Mouse (Mus musculus): Measurements from ENCODE around the gene Capzb. TPM values are rescaled to one million over a fixed set of nuclear protein-coding genes. Genes with fewer than 3 reads are reported as not detected.

The Capzb gene
- total RNA-seq, 2 experiments from 2014 or later: 157 to 415 TPM

DNA sequence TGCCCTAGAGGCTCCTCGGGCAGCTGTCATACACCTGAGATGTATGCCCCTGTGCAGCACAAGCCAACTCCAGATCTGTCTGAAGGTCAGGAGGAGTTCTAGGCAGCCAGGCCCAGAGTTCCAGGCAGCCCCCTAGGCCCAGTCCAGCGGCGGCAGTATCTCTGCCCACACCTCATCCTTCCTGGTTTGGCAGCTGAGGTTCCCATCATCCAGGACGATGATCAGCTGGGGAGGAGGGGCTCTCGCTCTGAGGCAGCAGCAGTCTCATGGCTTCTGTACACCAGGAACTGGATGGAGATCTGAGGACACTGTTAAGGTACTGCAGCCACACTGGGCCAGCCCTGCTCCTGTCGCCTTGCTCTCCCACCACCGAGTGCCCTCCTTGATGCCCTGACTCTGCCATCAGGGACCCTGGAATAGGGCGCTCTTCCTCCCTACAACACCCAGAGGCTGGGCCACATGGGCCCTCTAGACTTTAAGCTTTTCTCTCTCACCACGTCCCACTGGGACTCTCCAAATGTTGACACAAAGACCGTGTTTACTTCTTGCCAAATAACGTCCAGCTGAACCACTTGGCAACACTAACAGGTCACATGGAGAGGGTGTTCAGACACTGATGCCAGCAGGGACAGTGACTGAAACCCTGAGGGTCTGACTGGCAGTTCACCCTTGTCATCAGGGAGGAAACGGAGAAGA lies 106.1 kb downstream of the Capzb start:
- ATAC-seq (replicated peaks; ENCODE audit: poor library complexity): no peak

DNA sequence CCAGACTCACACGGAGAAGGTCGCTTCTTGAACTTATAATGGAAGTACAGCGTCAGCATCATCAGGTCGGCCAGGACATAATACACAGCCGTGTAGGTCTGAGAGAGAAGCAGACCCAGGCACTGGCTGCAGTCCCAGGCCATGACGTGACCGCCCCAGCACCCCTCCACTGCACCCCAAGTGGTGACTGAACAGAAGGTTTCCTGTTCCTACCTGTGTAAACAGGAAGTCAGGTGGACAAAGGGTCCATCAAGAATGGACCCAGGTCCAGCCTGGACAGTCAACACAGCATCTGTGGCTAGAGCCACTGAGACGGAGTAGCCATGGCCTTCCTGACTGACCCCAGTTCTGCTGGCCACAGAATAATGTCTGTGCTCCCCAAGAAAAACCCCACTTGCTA lies 109.1 kb downstream of the Capzb start:
- ATAC-seq (replicated peaks; ENCODE audit: poor library complexity): no peak

DNA sequence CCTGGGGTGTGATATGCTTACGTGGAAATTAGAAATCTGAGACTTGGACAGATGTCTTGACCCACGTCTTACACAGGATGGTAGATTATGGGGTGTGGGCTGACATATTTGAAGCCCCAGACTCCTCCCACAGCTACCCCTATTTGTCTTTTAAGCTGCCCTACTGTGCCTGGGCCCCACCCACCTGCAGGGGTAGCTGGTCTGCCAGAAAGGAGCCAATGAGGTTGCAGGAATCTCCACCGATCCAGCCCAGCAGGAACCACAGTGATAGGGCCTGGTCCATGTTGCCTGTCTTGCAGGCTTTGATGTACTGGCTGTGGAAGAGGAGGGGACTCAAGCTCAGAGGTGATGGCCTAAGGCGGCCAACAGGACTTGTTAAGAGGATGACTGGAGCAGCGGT lies 109.5 kb downstream of the Capzb start:
- no peak for ATAC-seq (replicated peaks; ENCODE audit: poor library complexity)

DNA sequence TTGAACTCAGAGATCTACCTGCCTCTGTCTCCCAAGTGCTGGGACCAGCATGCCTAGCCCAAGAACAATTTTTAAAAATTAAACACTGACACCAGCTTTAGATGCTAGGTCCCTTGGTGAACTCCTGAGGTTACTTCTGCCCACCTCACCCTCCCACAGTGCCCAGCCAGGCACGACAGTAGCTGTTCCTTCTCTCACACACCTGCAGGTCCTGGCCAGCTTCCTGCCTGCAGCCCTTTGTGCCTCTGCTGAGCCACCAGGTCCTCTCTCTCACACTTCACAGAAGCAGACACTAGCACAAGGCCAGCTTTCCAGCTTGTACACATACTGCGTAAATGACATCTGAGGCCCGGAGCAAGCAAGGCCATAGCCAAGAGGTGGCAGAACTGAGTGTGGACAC lies 112.8 kb downstream of the Capzb start:
- no peak for ATAC-seq (replicated peaks; ENCODE audit: poor library complexity)

DNA sequence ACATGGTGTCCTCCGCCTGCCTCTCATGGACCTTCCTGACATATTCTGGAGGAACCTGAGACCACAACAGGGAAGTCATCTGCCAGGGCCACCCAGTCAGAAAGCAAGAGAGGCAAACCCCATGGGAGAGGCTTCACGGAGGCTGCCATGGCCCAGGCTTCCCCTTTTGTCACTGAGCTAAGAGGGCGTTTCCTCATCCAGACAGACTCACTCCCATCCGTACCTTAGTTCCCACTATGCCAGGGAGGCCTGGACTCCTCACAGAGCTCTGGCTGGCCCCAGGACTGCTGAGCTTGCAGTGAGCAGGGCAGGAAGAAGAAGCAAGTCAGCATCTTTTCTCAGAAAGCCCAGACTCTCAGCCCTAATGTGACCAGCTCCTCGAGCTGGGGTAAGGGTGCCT lies 115.2 kb downstream of the Capzb start:
- peak; percentile 56 for ATAC-seq (replicated peaks; ENCODE audit: poor library complexity)

DNA sequence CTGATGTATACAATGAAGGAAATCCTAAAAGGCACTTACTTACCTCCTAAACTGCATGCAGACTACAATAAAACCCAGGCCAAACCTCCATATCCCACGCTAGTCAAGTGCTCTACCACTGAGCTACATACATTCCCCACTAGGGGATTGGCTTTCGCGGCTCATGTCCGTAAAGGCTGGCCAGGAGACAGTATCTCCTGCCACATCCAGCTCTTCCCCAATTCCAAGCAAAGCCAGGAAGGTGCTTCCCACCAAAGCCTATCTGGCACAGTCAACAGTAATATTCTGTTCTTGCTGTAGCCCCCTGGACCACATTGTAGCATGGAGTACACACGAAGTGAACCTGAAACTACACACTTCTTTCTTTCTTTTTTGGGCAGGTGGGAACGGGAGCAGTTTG lies 117.0 kb downstream of the Capzb start:
- peak; percentile 27 for ATAC-seq (replicated peaks; ENCODE audit: poor library complexity)

DNA sequence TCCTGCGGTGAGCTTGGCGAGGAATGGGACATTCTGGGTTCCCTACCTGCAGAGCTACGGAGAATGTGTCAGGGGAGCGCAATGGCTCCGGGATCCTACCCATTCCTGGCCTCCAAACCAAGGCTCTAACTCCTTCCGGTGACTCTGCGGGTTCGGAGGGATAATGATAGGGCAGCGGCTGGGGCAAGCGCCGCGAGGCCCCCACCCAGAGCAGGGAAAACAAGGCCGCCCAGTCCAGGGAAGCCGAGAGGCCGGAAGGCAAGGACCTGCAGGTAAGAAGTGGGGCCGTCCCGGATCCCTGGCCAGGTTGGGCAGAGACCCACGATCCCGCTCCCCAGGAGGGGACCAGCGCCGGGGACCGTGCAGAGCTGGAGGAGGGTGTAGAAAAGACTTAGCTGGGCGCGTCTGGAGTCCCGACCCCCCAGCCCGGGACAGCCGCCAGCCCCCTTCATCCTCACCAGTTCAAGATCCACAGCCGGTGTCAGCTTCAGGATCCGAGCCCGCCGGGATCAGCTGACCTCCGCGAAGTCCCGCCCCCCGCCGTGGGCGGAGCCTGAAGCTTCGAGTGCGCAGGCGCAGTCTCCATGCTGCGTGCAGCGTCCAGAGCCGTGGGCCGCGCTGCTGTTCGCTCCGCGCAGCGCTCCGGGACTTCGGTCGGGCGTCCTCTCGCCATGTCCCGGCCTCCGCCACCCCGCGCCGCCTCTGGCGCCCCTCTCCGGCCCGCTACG lies 117.6 kb downstream of the Capzb start, which contains the start of the genes Pqlc2 and Akr7a5:
TSS of gene Pqlc2 (minus strand) at position 538 of the 728 bp plus-strand sequence.
TSS of gene Akr7a5 (plus strand) at position 574 of the 728 bp plus-strand sequence.
- peak; percentile 70 for ATAC-seq (replicated peaks; ENCODE audit: poor library complexity)

DNA sequence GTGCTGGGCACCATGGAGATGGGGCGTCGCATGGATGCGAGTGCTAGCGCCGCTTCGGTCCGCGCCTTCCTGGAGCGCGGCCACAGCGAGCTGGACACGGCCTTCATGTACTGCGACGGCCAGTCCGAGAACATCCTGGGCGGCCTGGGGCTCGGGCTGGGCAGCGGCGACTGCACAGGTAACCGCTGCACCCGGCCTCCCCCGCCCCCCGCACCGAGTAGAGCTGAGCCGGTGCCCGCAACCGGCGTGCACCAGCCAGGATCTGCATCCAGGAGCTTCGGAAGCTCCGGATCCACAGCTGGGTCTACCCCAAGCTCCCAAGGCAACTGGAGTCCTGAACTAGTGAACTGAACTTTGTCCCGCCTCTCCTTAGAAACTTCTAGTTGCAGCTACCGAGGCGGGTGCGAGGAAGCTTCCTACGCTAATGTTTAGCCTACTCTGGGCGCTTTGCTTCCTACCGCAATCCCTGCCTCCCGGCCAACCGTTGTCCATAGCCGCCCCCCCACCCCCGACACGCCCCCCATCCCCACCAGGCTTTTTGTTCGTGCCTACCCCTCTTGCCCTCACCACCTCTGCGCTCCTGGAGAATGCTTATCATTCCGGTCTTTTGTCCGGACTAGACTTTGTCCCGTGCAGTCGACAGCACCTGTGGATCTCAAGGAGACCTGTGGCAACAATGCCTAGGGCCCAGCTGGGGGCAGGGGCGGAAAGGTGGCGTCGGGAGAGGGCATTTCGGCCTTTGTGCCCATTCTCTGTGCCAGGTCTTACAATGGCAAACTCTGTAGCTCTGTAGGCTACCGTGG lies 118.4 kb downstream of the Capzb start:
- ATAC-seq (replicated peaks; ENCODE audit: poor library complexity): 0 out of 2 replicates have a peak, but pooled peaks have one; percentile 8

DNA sequence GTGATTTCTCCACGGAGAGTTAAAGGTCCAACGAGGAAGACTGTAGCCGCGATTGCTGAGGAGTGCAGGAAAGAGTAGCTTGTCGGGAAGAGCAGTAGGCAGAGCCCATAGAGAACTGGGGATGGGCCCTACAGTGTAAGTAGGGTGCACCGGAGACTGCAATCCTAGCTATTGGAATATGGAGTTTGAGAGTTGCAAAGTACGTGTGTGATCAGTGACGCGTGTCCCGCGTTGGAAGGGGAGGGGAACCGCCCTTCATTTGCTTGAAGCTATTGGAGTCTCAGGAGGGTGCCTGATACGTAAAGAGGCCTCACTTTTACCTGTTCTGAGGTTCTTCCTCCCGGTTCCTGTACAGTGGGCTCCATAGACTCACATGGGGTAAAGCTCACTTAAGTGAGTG lies 119.0 kb downstream of the Capzb start:
- ATAC-seq (replicated peaks; ENCODE audit: poor library complexity): no peak

DNA sequence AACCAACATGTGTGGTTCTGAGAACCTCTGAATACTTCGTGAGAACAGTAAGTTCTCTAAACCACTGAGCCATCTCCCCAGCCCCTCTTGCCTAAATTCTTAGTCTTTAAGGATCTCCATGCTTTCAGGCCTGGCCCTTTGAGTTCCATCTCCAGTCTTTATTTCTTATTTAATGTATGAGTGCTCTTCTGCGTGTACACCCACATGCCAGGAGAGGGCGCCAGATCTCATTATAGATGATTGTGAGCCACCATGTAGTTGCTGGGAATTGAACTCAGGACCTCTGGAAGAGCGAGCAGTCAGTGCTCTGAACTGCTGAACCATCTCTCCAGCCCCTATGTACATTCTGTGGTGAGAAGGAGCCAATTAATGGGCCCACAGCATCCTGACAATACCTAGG lies 119.9 kb downstream of the Capzb start:
- 0 out of 2 replicates have a peak, but pooled peaks have one; percentile 29 for ATAC-seq (replicated peaks; ENCODE audit: poor library complexity)

DNA sequence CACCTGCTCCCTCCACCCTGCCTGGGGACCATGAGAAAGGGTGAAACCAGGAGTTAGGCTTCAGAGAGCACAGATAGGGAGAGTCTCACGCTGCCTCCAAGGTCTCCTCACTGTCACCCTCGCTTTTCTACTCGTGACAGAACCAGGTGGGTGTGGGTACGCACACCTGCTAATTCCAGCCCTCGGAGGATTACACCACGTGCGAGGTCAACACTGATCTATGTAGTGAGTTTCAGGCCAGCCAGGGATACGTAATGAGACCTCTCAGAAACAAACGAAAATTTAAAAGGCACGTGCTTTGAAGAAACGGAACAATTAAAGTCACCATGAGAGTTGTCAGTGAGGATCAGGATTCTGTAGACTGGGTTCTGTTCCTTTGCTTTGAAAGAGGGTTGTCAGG lies 125.8 kb downstream of the Capzb start:
- no peak for ATAC-seq (replicated peaks; ENCODE audit: poor library complexity)

DNA sequence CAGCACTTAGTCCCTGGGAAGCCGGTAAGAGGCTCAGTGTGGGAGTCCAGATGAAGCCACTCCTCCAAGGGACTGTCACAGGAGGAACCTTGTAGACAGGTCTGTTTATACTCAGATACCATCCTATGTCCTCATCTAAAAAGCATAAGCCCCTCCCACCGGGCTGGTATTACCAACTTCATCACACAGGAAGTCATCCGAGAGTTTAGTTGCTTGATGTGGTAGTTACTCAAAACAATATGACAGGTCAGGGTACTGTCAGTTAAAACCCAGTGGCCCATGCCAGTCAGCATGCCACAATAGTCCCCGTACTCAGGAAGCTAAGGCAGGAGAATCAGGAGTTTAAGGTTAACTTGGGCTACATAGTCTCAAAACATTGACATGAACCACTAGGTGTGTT lies 127.0 kb downstream of the Capzb start:
- ATAC-seq (replicated peaks; ENCODE audit: poor library complexity): no peak

DNA sequence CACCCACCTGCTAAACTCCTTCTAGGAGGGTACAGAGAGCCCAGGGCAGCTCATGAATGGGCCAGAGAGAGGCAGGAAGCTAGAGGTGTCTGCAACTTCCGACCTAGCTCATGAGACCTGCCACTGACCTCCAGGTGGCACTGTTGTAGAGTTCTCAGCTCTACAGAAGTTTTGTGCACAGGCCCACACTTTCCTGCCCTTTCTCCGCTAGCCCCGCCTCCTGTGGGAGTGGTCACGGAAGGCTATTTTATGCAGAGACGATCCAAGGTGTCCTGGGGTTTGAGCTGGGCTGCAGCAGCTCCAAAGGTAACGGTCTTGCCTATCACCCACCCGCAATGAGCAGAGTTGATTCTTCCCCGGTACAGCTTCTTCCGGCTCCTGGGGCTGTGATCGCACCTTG lies 137.9 kb downstream of the Capzb start:
- ATAC-seq (replicated peaks; ENCODE audit: poor library complexity): peak; percentile 96

DNA sequence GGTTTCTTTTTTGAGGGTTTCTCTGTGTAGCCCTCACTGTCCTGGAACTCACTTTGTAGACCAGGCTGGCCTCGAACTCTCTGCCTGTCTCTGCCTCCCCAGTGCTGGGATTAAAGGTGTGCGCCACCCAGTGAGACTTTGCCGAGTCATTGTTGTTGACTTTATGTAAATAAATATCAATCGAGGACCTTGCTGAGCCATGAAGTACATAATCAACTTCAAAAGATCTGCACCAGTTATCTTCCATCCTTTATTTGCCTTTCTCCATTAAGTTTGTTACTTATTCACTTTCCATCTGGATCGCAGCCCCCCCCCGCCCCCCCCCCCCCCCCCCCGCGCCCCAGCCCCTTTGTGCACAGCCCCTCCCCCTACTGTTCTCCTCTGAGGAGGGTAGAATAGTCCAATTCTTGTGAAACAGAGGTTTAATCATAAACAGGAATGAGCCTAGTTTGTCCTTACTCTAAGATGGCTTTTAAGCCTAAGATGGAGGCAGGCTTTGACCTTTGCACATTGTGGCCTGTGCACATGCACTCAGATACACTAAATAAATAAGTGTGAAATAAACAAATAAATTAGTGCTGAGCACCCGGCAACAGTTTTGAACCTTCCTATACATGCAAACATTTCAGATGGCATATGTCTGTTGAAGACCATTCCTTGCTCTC lies 142.1 kb downstream of the Capzb start:
- ATAC-seq (replicated peaks; ENCODE audit: poor library complexity): no peak

DNA sequence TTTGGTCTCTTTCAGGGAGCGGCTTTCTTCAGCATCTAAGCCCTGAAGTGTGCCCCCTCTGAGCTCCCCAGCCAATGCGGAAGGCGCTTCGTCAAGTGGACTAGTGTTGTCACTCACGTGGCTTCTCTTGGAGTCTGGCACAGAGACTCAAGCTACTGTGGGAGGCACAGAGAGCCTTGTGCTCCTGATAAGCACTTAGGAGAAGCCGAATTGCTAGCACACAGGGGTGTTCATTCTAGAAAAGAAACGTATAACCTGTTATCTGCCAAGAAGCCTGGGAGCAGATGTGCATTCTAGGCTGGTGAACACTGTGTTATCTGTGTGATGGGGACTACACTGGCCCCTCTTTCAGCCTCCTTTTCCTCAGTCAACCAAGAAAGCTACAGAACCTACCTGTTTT lies 142.8 kb downstream of the Capzb start:
- peak; percentile 79 for ATAC-seq (replicated peaks; ENCODE audit: poor library complexity)

DNA sequence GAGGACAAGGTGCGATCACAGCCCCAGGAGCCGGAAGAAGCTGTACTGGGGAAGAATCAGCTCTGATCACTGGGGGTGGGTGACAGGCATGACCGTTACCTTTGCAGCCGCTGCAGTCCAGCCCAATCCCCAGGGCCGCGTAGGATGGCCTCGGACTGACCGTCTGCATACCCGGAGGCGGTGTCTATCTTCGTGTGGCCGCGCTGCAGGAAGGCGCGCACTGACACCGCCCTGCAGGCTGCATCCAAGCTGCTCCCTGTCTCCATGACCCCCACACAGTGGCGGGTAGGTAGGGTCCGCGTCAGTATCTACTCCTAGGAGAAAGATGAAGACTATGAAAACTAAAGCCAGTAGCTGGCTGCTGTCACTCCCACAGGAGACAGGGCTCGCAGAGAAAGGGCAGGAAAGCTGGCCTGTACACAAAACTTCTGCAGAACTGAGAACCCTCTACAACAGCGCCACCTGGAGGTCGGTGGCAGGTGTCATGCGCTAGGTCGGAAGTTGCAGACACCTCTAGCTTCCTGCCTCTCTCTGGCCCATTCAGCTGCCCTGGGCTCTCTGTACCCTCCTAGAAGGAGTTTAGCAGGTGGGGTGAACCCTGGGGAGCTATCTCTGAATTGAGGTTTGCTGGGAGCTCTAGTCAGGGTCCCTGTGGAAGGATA lies 144.3 kb downstream of the Capzb start:
- peak; percentile 65 for ATAC-seq (replicated peaks; ENCODE audit: poor library complexity)

DNA sequence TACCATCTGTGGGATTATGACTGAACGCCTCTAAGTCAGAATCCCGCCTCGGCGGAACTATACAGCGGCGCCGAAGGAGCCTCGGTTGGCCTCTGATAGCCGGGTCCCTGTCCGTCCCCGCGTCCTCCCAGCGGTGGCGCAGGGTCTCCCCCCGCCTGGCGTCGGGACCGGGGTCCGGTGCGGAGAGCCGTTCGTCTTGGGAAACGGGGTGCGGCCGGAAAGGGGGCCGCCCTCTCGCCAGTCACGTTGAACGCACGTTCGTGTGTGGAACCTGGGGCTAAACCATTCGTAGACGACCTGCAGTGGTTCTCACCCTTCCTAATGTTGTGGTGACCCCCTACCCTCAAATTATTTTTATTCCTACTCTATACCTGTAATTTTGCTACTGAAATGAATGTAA lies 145.4 kb downstream of the Capzb start:
- ATAC-seq (replicated peaks; ENCODE audit: poor library complexity): no peak

DNA sequence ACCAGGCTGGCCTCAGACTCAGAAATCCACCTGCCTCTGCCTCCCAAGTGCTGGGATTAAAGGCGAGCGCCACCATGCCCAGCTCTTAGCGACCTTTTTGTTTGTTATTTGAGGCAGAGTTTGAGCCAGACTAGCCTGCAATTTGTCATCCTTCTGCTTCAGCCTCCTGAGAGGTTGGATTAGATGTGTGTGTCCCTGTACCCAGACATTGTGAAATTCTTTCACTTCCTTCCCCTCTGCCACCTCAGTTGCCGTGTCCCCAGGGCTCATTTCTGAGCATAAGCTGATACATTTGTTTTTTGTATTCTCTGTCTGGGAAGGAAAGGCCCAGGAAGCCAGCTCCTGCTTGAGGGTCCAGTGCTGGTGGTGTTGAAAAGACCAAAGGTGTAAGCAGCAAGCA lies 148.1 kb downstream of the Capzb start:
- ATAC-seq (replicated peaks; ENCODE audit: poor library complexity): peak; percentile 43; the same call in 1 of the 2 replicates

Measured in megakaryocyte progenitor cell, adult 5-6 weeks (primary cell).